Mouse (Mus musculus): ENCODE measurements around the gene Lrrc37a. TPM values are rescaled to one million over a fixed set of nuclear protein-coding genes. Genes with fewer than 3 reads are reported as not detected.
"Not testable (repeated sequence)": the region's sequence is repeated elsewhere in the genome, so short reads cannot be mapped to it uniquely, and the experiment has no call there.

The Lrrc37a gene
- polyA plus RNA-seq (2011; ENCODE audit: insufficient read depth, insufficient read length, low replicate concordance, missing spikeins), result not detected in 2 replicates

- H3K4me1 ChIP-seq (ENCODE audit: control insufficient read depth, insufficient read depth, low read length), result no peaks in the 10 kb centered on the region
- WGBS, result 88% methylated on average over 12 of the region's 12 CpGs
- H3K27ac ChIP-seq (ENCODE audit: control insufficient read depth, insufficient read depth, low read depth, low read length, poor library complexity), result no peak within 1 kb of the TSS; the same call in 1 of the 2 replicates
- no peak for TF ChIP-seq CTCF (IDR thresholded peaks at IDR 0.05; ENCODE audit: control insufficient read depth, insufficient read depth, low read length)
- TF ChIP-seq POLR2A (IDR thresholded peaks at IDR 0.05; ENCODE audit: borderline replicate concordance, control insufficient read depth, low read depth, low read length), result no peak
- no peak within 1 kb of the TSS for H3K4me3 ChIP-seq (replicated peaks; ENCODE audit: control insufficient read depth, low read depth, low read length)
Observed at GRCm38 (mm10) chr11:103504497-103504896, at the start of gene Lrrc37a. TSS of gene Lrrc37a (minus strand) at chr11:103504597.

GRCm38 (mm10) chr11:103534973-103535372 is 30.6 kb upstream of the Lrrc37a start:
- WGBS, result 55% methylated on average over 1 of the region's 1 CpGs
- H3K4me1 ChIP-seq (ENCODE audit: control insufficient read depth, insufficient read depth, low read length); H3K27ac ChIP-seq (ENCODE audit: control insufficient read depth, insufficient read depth, low read depth, low read length, poor library complexity); H3K4me3 ChIP-seq (replicated peaks; ENCODE audit: control insufficient read depth, low read depth, low read length): not testable (repeated sequence)

- 73% methylated on average over 2 of the region's 2 CpGs for WGBS
- no peak overlapping the region for H3K4me3 ChIP-seq (replicated peaks; ENCODE audit: control insufficient read depth, low read depth, low read length)
- TF ChIP-seq POLR2A (IDR thresholded peaks at IDR 0.05; ENCODE audit: borderline replicate concordance, control insufficient read depth, low read depth, low read length), result no peak
- H3K27ac ChIP-seq (ENCODE audit: control insufficient read depth, insufficient read depth, low read depth, low read length, poor library complexity), result no peak overlapping the region
- no peaks in the 10 kb centered on the region for H3K4me1 ChIP-seq (ENCODE audit: control insufficient read depth, insufficient read depth, low read length)
Observed at GRCm38 (mm10) chr11:103512111-103512510, 7.7 kb upstream of the Lrrc37a start.

- Histone ChIP-seq H3K27ac (ENCODE audit: control insufficient read depth, insufficient read depth, low read depth, low read length, poor library complexity) (no peak overlapping the region), H3K4me3 (replicated peaks; ENCODE audit: control insufficient read depth, low read depth, low read length) (no peak overlapping the region), H3K4me1 (ENCODE audit: control insufficient read depth, insufficient read depth, low read length) (no peaks in the 10 kb centered on the region)
- TF ChIP-seq POLR2A (IDR thresholded peaks at IDR 0.05; ENCODE audit: borderline replicate concordance, control insufficient read depth, low read depth, low read length), result no peak
- TF ChIP-seq CTCF (IDR thresholded peaks at IDR 0.05; ENCODE audit: control insufficient read depth, insufficient read depth, low read length), result peak; percentile 70
- WGBS, result 73% methylated on average over 7 of the region's 7 CpGs
Observed at GRCm38 (mm10) chr11:103464443-103464842, 40.0 kb downstream of the Lrrc37a start.

GRCm38 (mm10) chr11:103451105-103451504 is 53.3 kb downstream of the Lrrc37a start:
- WGBS, result 92% methylated on average over 1 of the region's 1 CpGs
- H3K4me3 ChIP-seq (replicated peaks; ENCODE audit: control insufficient read depth, low read depth, low read length); H3K27ac ChIP-seq (ENCODE audit: control insufficient read depth, insufficient read depth, low read depth, low read length, poor library complexity); H3K4me1 ChIP-seq (ENCODE audit: control insufficient read depth, insufficient read depth, low read length): not testable (repeated sequence)

- not testable (repeated sequence) for H3K4me3 ChIP-seq (replicated peaks; ENCODE audit: control insufficient read depth, low read depth, low read length); H3K4me1 ChIP-seq (ENCODE audit: control insufficient read depth, insufficient read depth, low read length); H3K27ac ChIP-seq (ENCODE audit: control insufficient read depth, insufficient read depth, low read depth, low read length, poor library complexity)
- WGBS, result 88% methylated on average over 14 of the region's 14 CpGs
Observed at GRCm38 (mm10) chr11:103449721-103450120, 54.7 kb downstream of the Lrrc37a start.

GRCm38 (mm10) chr11:103443678-103444077 is 60.7 kb downstream of the Lrrc37a start:
- H3K27ac ChIP-seq (ENCODE audit: control insufficient read depth, insufficient read depth, low read depth, low read length, poor library complexity), result no peak overlapping the region

GRCm38 (mm10) chr11:103436282-103436681 is 68.1 kb downstream of the Lrrc37a start:
- Histone ChIP-seq H3K4me1 (ENCODE audit: control insufficient read depth, insufficient read depth, low read length) (no peaks in the 10 kb centered on the region), H3K27ac (ENCODE audit: control insufficient read depth, insufficient read depth, low read depth, low read length, poor library complexity) (peak overlapping the region; percentile 71; the same call in 1 of the 2 replicates), H3K4me3 (replicated peaks; ENCODE audit: control insufficient read depth, low read depth, low read length) (no peak overlapping the region)
- WGBS, result 4% methylated on average over 5 of the region's 5 CpGs
- no peak for TF ChIP-seq POLR2A (IDR thresholded peaks at IDR 0.05; ENCODE audit: borderline replicate concordance, control insufficient read depth, low read depth, low read length)
- TF ChIP-seq CTCF (IDR thresholded peaks at IDR 0.05; ENCODE audit: control insufficient read depth, insufficient read depth, low read length), result no peak

More at GRCm38 (mm10) chr11:103443678-103444077, 60.7 kb downstream of the Lrrc37a start:
- 80% methylated on average over 3 of the region's 3 CpGs for WGBS
- Histone ChIP-seq H3K4me1 (ENCODE audit: control insufficient read depth, insufficient read depth, low read length) (no peaks in the 10 kb centered on the region; the same call in 1 of the 2 replicates), H3K4me3 (replicated peaks; ENCODE audit: control insufficient read depth, low read depth, low read length) (no peak overlapping the region)
- no peak for TF ChIP-seq CTCF (IDR thresholded peaks at IDR 0.05; ENCODE audit: control insufficient read depth, insufficient read depth, low read length)
- no peak for TF ChIP-seq POLR2A (IDR thresholded peaks at IDR 0.05; ENCODE audit: borderline replicate concordance, control insufficient read depth, low read depth, low read length)

GRCm38 (mm10) chr11:103425031-103425430 is 79.4 kb downstream of the Lrrc37a start:
- Histone ChIP-seq H3K4me3 (replicated peaks; ENCODE audit: control insufficient read depth, low read depth, low read length) (no peak overlapping the region), H3K27ac (ENCODE audit: control insufficient read depth, insufficient read depth, low read depth, low read length, poor library complexity) (no peak overlapping the region), H3K4me1 (ENCODE audit: control insufficient read depth, insufficient read depth, low read length) (peaks cover 2% of the 10 kb centered on the region)
- TF ChIP-seq CTCF (IDR thresholded peaks at IDR 0.05; ENCODE audit: control insufficient read depth, insufficient read depth, low read length), result no peak
- 21% methylated on average over 5 of the region's 5 CpGs for WGBS
